Mouse (Mus musculus): ENCODE data around the gene Tph2. TPM values are rescaled to one million over a fixed set of nuclear protein-coding genes. Genes with fewer than 3 reads are reported as not detected.

The Tph2 gene
- total RNA-seq, 2 experiments from 2014 or later, result not detected

Other genes starting within 250 kb of the Tph2 start
- gene Tbc1d15, start 66.4 kb upstream of the Tph2 start, total RNA-seq (2021), result 10 to 100 TPM; 40.8 to 48.2 TPM
- gene Rab21, start 130.6 kb upstream of the Tph2 start, total RNA-seq (2021), result 10 to 100 TPM; 30.1 to 31.4 TPM
- gene Tmem19, start 177.5 kb upstream of the Tph2 start, total RNA-seq (2021), result 10 to 100 TPM; 12.3 to 12.7 TPM
- 1 to 10 TPM; 4.7 to 6.7 TPM for gene Thap2, start 199.4 kb upstream of the Tph2 start, total RNA-seq (2021)
- 10 to 100 TPM; 13.7 to 20.2 TPM for gene Zfc3h1, start 199.9 kb upstream of the Tph2 start, total RNA-seq (2021)